In genomic region chr11:55395073-55395642, GRCm38 (mm10) we compare ENCODE assay signal across 30 mouse cellular contexts. TPM values are rescaled to one million over a fixed set of nuclear protein-coding genes. Genes with fewer than 3 reads are reported as not detected.
DNase-seq lines count a peak whose midpoint lies in the region; ATAC-seq and TF ChIP-seq lines count a peak whose summit lies in the region.
"Had no signal": no experiment of that assay in that cellular context is flagged by ENCODE, and none has a peak within 500 bp of the region (broad histone marks: within the 10 kb centered on the region; RNA-seq: fewer than 3 reads in every experiment).

No protein-coding gene starts in this region.

- DNase-seq in heart, adult 11 months, result peak; percentile 86
- DNase-seq in heart, embryonic 10.5 days (ENCODE audit: low spot score), result no peak
- DNase-seq in stomach, postnatal 0 days (ENCODE audit: low spot score), result no peak
- DNase-seq in hindbrain, embryonic 11.5 days (ENCODE audit: low spot score), result no peak
- no peak for DNase-seq in kidney, postnatal 14 days
- DNase-seq: adrenal gland, postnatal 14 days; cerebellum, adult 11-12 months; cerebellum, adult 9-11 months; kidney, adult 11 months; kidney, postnatal 25 days; lung, adult 18-20 months; lung, postnatal 10 days; retina, postnatal 1 day; right cerebral cortex, postnatal 14 days; thymus, postnatal 36 days had no signal

- no peak for TF ChIP-seq EP300 in stomach, postnatal 0 days (optimal IDR thresholded peaks at IDR 0.05)

- peaks cover 9% of the 10 kb centered on the region; the same call in 1 of the 2 replicates for H3K4me1 ChIP-seq in heart, embryonic 10.5 days
- H3K4me1 ChIP-seq in stomach, embryonic 14.5 days (ENCODE audit: control insufficient read depth, insufficient read depth, low read length), result no peaks in the 10 kb centered on the region
- no peaks in the 10 kb centered on the region for H3K4me1 ChIP-seq in stomach, postnatal 0 days (replicated peaks; ENCODE audit: control insufficient read depth, insufficient read depth)
- no peaks in the 10 kb centered on the region for H3K4me1 ChIP-seq in hindbrain, embryonic 11.5 days (replicated peaks; ENCODE audit: control insufficient read depth, insufficient read depth, low read length)
- H3K4me1 ChIP-seq: hindbrain, embryonic 15.5 days; liver, embryonic 12.5 days; midbrain, embryonic 12.5 days; stomach, embryonic 15.5 days had no signal

- no peaks in the 10 kb centered on the region for H3K9me3 ChIP-seq in heart, embryonic 10.5 days
- no peaks in the 10 kb centered on the region for H3K9me3 ChIP-seq in stomach, embryonic 14.5 days (ENCODE audit: control insufficient read depth, low read depth, low read length)
- H3K9me3 ChIP-seq in stomach, postnatal 0 days (ENCODE audit: control insufficient read depth, low read length), result no peaks in the 10 kb centered on the region
- no peaks in the 10 kb centered on the region for H3K9me3 ChIP-seq in hindbrain, embryonic 11.5 days (ENCODE audit: control insufficient read depth, low read length)
- H3K9me3 ChIP-seq: heart, embryonic 12.5 days; hindbrain, embryonic 15.5 days; limb, embryonic 13.5 days; liver, embryonic 12.5 days; midbrain, embryonic 12.5 days; stomach, embryonic 15.5 days had no signal

- TF ChIP-seq CTCF in stomach, postnatal 0 days (IDR thresholded peaks at IDR 0.05; ENCODE audit: low read depth), result no peak

- WGBS in heart, embryonic 10.5 days, result 69% methylated on average over 7 of the region's 7 CpGs
- WGBS in stomach, embryonic 14.5 days, result 73% methylated on average over 7 of the region's 7 CpGs
- WGBS in stomach, postnatal 0 days, result 71% methylated on average over 7 of the region's 7 CpGs
- 87% methylated on average over 7 of the region's 7 CpGs for WGBS in hindbrain, embryonic 11.5 days

- no peak overlapping the region for H3K4me2 ChIP-seq in stomach, embryonic 14.5 days (replicated peaks; ENCODE audit: low read depth, low read length)
- H3K4me2 ChIP-seq in stomach, postnatal 0 days (replicated peaks; ENCODE audit: low read depth), result no peak overlapping the region
- no peak overlapping the region for H3K4me2 ChIP-seq in hindbrain, embryonic 11.5 days (replicated peaks; ENCODE audit: low read depth, low read length)
- H3K4me2 ChIP-seq: heart, embryonic 12.5 days; hindbrain, embryonic 15.5 days; limb, embryonic 13.5 days; liver, embryonic 12.5 days; midbrain, embryonic 12.5 days; stomach, embryonic 15.5 days had no signal

- no peak overlapping the region for H3K9ac ChIP-seq in stomach, embryonic 14.5 days (replicated peaks; ENCODE audit: low read depth, low read length)
- no peak overlapping the region for H3K9ac ChIP-seq in stomach, postnatal 0 days (ENCODE audit: low read length)
- H3K9ac ChIP-seq in hindbrain, embryonic 11.5 days (ENCODE audit: low read depth, low read length), result no peak overlapping the region
- H3K9ac ChIP-seq: heart, embryonic 12.5 days; hindbrain, embryonic 15.5 days; limb, embryonic 13.5 days; liver, embryonic 12.5 days; midbrain, embryonic 12.5 days; stomach, embryonic 15.5 days had no signal

- H3K36me3 ChIP-seq in heart, embryonic 10.5 days, result peaks cover 60% of the 10 kb centered on the region
- peaks cover 53% of the 10 kb centered on the region for H3K36me3 ChIP-seq in stomach, embryonic 14.5 days (ENCODE audit: control insufficient read depth, insufficient read depth, low read length)
- peaks cover 19% of the 10 kb centered on the region for H3K36me3 ChIP-seq in stomach, postnatal 0 days (ENCODE audit: control insufficient read depth, insufficient read depth, low read length)
- no peaks in the 10 kb centered on the region for H3K36me3 ChIP-seq in hindbrain, embryonic 11.5 days (ENCODE audit: control insufficient read depth, insufficient read depth, low read length)
- H3K36me3 ChIP-seq: hindbrain, embryonic 15.5 days had no signal

- no peak for ATAC-seq in stomach, embryonic 14.5 days (ENCODE audit: insufficient number of reproducible peaks, insufficient read depth, low FRiP score, low read depth)
- no peak for ATAC-seq in stomach, postnatal 0 days (ENCODE audit: low FRiP score, low TSS enrichment)
- peak; percentile 85 for ATAC-seq in granulocyte monocyte progenitor cell, adult 5-6 weeks (replicated peaks; ENCODE audit: poor library complexity, severe bottlenecking)
- ATAC-seq in hindbrain, embryonic 11.5 days (ENCODE audit: low FRiP score), result no peak
- ATAC-seq: forebrain, embryonic 16.5 days; inflammation-experienced regulatory T-cells, adult 6 months; liver, embryonic 12.5 days had no signal

- no peak overlapping the region for H3K4me3 ChIP-seq in heart, embryonic 10.5 days
- H3K4me3 ChIP-seq in stomach, embryonic 14.5 days (ENCODE audit: low read depth, low read length), result no peak overlapping the region
- no peak overlapping the region for H3K4me3 ChIP-seq in stomach, postnatal 0 days (ENCODE audit: low read depth, low read length)
- no peak overlapping the region for H3K4me3 ChIP-seq in hindbrain, embryonic 11.5 days (ENCODE audit: low read depth, low read length)
- H3K4me3 ChIP-seq: erythroblast, embryonic 14.5 days; heart, embryonic 12.5 days; hindbrain, embryonic 15.5 days; left cerebral cortex, adult 2 months; limb, embryonic 13.5 days; liver, embryonic 12.5 days; midbrain, embryonic 12.5 days; stomach, embryonic 15.5 days had no signal

- no peaks in the 10 kb centered on the region for H3K27me3 ChIP-seq in heart, embryonic 10.5 days (ENCODE audit: insufficient read depth, poor library complexity, severe bottlenecking)
- H3K27me3 ChIP-seq in stomach, embryonic 14.5 days (ENCODE audit: control insufficient read depth, insufficient read depth, low read length), result no peaks in the 10 kb centered on the region
- H3K27me3 ChIP-seq in stomach, postnatal 0 days (ENCODE audit: control insufficient read depth, insufficient read depth, low read length), result no peaks in the 10 kb centered on the region
- no peaks in the 10 kb centered on the region for H3K27me3 ChIP-seq in hindbrain, embryonic 11.5 days (ENCODE audit: control insufficient read depth, insufficient read depth, low read length)
- H3K27me3 ChIP-seq: heart, embryonic 12.5 days; hindbrain, embryonic 15.5 days; limb, embryonic 13.5 days; liver, embryonic 12.5 days; midbrain, embryonic 12.5 days; stomach, embryonic 15.5 days had no signal

- no peak overlapping the region for H3K27ac ChIP-seq in heart, embryonic 10.5 days
- peak overlapping the region; percentile 18; the same call in 1 of the 2 replicates for H3K27ac ChIP-seq in stomach, embryonic 14.5 days (ENCODE audit: low read length)
- no peak overlapping the region for H3K27ac ChIP-seq in stomach, postnatal 0 days (replicated peaks)
- H3K27ac ChIP-seq in hindbrain, embryonic 11.5 days (ENCODE audit: low read depth, low read length), result no peak overlapping the region
- H3K27ac ChIP-seq: hindbrain, embryonic 15.5 days; left cerebral cortex, adult 2 months; liver, embryonic 12.5 days; midbrain, embryonic 12.5 days; stomach, embryonic 15.5 days had no signal

RNA-seq across cellular contexts. Expression of gene Sparc, which starts 27.8 kb away (rescaled TPM):
- polyA plus RNA-seq in heart, embryonic 10.5 days (2016; fragmentation: Nextera tagmentation; extraction: Ambion mirVana), result 995 and 1,097 TPM in 2 replicates
- polyA plus RNA-seq in stomach, embryonic 14.5 days (2014; fragmentation: Nextera tagmentation; extraction: Ambion mirVana), result 1,638 and 1,722 TPM in 2 replicates
- polyA plus RNA-seq in stomach, postnatal 0 days (2015; fragmentation: Nextera tagmentation; extraction: Ambion mirVana), result 1,616 and 1,849 TPM in 2 replicates
- total RNA-seq in granulocyte monocyte progenitor cell, adult 5-6 weeks (2014; fragmentation: Nextera tagmentation), result not detected in 2 replicates
- 0.31 TPM in 1 of 2 replicates, not detected in the other for total RNA-seq in granulocyte monocyte progenitor cell, adult 5-6 weeks (2017)
- 528 and 573 TPM in 2 replicates for polyA plus RNA-seq in hindbrain, embryonic 11.5 days (2014; fragmentation: Nextera tagmentation; extraction: Ambion mirVana)
- total RNA-seq: monocyte, adult 5-6 weeks had no signal
- polyA plus RNA-seq: inflammation-experienced regulatory T-cells, adult 6 months had no signal

RNA-seq across cellular contexts. Expression of gene Fat2, which starts 58.8 kb away (rescaled TPM):
- polyA plus RNA-seq in heart, embryonic 10.5 days (2016; fragmentation: Nextera tagmentation; extraction: Ambion mirVana), result 0.02 and 0.03 TPM in 2 replicates
- 1.2 and 1.3 TPM in 2 replicates for polyA plus RNA-seq in stomach, embryonic 14.5 days (2014; fragmentation: Nextera tagmentation; extraction: Ambion mirVana)
- 0.61 and 0.69 TPM in 2 replicates for polyA plus RNA-seq in stomach, postnatal 0 days (2015; fragmentation: Nextera tagmentation; extraction: Ambion mirVana)
- not detected in 2 replicates for total RNA-seq in granulocyte monocyte progenitor cell, adult 5-6 weeks (2014; fragmentation: Nextera tagmentation)
- total RNA-seq in granulocyte monocyte progenitor cell, adult 5-6 weeks (2017), result not detected in 2 replicates
- 0.06 and 0.08 TPM in 2 replicates for polyA plus RNA-seq in hindbrain, embryonic 11.5 days (2014; fragmentation: Nextera tagmentation; extraction: Ambion mirVana)
- total RNA-seq: monocyte, adult 5-6 weeks had no signal
- polyA plus RNA-seq: erythroblast, embryonic 14.5 days; heart, embryonic 12.5 days; inflammation-experienced regulatory T-cells, adult 6 months; liver, embryonic 12.5 days; neural tube, embryonic 14.5 days; small intestine, adult 2 months had no signal
